Mouse (Mus musculus) c-Kit-negative CD71-positive TER-119-positive erythroid progenitor cells, embryonic 14.5 days (primary cell): ENCODE measurements around the gene Tor3a.

Experiments
- DNase-seq: peaks from one replicate; pipeline ENCODE4 v3.0.0-alpha.2; 2013; ENCODE audit warnings: low read depth, low spot score

Gene Tor3a

DNA sequence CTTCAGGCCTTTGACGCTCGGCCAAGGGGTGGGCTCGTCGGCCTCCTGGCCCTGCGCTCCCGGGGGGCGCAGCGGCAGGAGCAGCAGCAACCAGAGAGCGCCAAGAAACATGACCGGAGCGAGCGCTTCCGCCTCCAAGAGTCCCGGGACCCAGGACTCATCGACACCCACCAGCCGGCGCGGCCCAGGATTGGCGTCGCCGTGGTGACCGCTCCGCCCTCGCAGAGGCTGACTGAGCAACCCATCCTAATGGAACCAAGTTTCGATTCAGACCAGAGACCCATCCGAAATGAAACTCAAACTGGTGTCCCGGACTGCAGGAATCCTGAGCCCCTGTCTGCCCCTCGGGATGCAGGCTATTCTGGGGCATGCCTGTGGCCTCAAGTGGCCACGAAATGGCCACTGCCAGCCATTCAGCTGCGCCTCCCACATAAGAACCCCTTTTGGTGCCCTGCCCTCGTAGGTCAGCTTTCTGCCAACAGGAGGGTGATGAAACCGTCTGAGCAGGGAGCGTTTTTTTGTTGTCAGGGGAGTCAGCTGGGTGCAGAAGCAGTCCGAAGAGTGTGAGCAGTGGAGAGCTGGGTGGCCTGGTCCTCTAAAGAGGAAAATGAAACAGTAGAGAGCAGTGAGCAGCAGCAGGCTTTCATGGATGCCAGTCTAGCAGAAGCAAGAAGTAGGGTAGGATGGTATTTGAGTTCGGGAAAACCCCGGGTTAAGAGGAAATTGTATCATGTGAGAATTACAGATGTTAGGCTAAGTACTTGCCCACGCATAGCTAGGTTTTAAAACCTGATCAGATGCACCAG is at the start of gene Tor3a:
Gene Tor3a, minus strand, starts transcription at position 162 of the 806 bp plus-strand sequence.
- DNase-seq = no peak

DNA sequence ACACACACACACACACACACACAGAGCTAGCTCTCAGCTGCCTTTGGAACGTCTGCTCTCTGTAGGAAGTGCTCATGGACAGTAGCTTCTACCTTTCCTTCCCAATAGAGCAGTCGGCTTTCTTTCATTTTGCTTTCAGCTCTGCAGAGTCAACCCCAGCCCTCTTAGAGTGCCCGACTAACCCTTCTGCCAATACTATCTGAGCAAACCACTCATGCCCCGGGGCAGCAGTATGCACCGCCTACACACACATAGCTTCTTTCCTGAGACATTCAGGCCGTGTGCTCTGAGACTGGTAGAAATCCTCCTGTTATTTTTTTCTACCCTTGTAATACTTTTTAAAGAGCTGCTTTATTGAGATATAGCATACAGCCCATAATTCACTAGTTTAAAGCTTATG is 47.9 kb upstream of the Tor3a start:
- DNase-seq = no peak

DNA sequence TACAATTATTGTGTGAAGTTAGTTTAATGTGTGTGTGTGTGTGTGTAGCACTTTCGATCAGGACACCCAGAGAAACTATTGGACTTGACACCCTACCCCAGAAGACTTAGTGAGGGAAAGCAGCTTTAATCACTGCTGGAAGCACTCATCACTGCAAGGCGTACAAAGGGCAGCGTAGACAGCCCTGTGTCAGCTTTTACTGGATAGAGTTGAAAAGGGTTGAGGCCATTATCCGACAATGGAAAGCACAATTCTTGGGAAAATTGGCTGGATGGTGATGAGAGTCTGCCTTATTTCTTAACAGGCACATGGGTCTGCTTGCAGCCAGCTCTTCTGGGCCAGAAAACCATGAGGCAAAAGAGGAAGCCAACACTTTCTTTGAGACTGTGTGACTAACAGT is 45.9 kb upstream of the Tor3a start:
- DNase-seq = no peak

DNA sequence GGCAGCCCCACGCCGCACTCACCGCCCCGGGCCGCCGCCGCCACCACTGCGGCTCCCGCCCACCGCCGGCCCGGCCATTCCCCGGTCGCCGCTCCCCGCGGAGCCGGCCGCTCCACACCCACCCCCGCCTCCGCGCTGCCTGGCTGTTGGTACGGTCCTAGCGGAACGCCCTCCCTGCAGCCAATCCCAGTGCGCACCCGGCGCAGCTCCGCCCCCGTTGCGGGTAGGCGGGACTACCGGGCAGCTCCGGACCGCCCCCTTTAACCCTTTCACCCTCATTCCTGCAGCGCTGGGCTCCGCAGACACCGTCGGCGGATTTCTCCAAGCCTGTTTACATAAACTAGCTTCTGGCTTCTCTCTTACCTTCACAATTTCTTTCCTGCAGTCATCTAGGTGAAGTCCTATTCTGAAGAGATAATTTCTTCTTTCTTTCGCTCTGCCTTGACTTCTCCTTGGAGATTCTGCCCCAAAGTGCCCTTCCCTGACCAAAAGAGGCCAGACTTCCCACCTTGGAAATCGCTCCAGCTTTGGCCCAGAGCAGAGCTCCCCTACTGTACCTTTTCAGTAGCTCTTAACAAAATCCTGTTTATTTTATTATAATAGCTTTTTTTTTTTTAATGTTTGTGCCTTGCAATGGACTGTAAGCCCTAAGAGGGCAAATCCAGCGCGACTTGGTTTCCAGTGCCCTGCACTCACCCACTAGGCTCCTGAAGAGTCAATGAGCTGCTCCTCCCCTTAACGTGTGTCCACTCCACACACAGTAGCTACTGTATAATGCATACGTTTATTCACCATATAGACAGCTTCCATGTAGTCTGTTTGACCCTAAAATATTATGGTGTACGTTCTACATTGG is 45.0 kb upstream of the Tor3a start, which contains the start of gene Fam20b:
Gene Fam20b, minus strand, starts transcription at position 137 of the 856 bp plus-strand sequence.
- peak; percentile 87 for DNase-seq

DNA sequence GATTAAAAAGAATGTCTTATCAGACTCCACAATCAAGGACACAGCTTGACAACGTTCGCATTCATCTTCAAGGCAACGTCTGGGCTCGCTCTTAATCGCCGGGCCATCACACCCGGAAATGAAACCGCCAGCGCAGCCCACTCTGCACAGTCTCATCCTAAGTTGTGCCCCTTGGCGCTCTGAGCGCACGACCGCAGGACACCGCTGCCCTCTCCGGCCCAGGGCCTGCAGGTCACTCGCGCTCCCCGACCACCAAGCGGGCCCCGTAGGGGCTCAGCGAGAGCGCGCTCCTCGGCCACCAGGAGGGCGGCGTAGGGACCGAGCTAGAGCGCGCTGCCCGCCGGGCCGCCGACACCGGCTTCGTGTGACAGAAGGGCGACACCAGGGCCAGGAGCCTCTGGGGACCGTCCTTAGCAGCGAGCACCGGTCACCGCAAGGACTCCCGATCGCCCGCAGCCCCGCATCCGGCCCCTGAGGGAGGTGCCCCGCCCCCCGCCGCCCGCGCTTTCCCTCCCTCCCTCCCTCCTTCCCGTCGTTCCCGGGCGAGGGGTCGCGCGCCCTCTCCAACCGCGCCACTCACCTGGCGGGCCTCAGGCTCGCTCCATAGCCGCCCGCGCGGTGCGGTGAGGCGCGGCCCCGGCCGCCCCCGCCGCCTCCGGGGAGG is 44.3 kb upstream of the Tor3a start:
- DNase-seq = peak; percentile 56

DNA sequence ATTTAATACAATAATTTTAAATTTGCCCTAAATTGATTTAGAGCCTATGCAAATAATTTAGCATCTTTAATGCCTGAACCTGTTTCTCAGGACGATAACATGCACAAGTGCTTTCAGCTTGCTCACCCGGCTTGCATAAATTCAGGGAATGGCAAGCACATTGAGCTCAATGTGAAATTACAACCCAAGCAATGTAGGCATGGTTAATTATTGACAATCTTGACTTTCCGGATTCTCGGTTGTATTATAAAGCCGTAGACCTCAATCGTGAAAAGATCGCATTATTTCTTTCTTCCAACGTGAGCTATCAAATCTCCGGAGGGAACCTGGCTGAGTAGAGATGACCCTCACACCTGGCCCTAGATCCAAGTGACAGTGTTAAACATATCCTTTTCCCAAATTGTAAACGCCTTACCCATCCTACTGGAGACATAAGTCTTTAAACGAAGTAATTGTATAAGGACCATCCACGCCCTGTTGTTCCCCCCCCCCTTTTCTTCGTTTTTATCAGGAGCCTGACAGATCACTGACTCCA is 43.7 kb upstream of the Tor3a start:
- DNase-seq = no peak

DNA sequence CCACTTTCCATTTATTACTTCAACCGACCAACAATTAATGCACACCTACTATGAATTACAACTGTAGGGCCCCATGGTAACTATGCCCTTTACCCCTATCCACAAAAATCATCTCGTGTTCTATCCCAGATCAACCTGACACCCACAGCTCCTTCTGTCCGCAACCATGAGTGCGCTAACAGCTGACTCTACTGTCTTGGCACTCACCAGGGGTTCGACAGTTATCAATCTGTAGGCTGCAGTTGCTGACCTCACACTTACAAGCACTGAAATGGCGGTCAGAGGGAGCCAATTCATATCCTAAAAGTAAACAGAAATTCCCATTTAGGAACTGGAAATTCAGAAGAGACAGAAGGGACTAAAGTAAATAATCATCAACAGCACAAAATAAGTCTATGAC is 42.5 kb upstream of the Tor3a start:
- DNase-seq = no peak

DNA sequence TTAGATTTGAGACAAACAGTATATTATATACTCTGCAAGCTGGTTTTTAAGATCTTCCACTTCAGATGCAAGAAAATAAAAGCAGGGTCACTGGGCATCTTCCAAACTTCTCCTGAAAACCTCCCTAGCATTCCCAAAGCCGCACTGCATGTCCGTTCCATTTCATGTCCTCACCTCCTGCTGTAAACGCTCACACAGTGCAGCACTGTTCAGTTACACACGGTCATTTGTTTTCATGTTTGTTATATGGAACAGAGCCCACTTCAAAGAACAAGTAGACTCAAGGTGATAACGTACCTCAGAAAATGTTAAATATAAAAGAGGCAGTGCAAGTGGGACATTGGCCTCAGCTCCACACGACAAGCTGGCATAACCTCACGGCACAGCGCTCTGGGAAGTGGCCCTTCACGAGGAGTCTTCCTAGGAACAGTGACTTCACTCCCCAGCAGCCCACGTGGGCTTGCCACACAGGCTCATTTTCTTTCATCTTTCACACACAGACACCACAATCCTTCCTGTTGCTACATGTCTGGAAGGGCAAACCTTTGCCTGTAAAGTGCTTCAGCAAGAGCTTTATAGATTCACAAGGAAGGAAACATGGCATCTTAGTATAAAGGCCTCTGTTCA is 36.4 kb upstream of the Tor3a start:
- DNase-seq = no peak

DNA sequence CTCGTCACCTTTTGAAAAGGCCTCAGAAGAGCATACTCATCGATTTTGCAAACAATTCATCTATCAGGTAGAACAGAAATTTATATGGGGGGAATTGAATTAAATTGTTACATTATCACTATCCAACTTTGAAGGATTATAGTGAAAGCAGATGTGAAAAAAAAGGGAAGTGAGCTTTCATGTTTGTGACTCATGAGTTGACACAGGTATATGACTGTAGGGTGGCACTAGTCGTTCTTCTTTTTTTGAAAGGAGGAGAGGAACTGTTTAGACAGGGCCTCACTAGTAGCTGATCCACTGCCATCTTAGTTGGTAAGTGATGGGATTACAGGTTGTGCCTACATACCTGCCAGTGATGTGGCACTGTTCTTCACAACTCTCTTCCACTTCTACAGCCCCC is 34.5 kb upstream of the Tor3a start:
- DNase-seq = no peak

DNA sequence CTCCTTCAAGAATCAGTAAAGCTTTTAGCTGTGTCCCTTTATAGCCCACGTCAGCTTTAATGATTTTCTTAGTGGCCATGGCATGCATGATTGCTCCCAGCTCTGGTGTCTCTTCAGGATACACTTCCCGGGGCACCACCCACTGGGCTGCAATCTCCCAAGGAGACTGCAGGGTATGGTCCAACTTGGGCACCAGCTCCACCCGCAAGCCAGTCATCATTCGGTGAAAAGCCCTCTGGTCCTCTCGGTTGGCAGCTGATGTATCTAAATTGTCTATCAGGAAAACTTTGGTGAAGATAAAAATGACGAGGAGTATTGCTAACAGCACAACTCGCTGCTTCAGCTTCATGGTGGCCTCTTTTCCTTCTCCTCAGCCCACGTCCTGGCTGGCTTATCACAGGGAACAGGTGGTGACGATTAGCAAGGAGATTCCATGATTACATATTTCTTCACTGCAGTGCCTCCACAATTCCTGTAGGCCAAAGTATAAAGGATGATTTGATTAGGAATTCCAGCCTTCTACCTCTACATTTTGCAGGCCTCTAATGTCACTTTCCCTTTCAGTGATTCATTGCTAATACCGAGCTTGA is 31.6 kb upstream of the Tor3a start:
- no peak for DNase-seq

DNA sequence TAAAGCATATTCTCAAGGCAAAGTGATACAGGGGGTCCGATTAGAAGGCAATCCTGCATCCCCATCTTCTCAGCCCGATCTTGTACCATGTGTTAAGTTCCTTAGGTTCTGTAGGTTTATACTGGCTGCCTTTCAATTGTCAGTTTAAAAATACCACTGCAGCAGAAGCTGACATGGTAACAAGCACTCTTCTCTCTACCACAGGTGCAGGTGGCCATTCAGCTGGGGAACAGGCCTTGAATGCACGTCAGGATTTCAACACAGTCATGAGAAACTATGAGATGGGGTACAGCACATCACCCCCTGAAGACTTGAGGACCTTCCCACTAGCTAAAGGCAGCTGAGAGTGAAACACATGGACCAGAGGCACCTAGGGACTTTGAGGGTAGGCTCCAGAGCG is 29.3 kb upstream of the Tor3a start:
- no peak for DNase-seq

DNA sequence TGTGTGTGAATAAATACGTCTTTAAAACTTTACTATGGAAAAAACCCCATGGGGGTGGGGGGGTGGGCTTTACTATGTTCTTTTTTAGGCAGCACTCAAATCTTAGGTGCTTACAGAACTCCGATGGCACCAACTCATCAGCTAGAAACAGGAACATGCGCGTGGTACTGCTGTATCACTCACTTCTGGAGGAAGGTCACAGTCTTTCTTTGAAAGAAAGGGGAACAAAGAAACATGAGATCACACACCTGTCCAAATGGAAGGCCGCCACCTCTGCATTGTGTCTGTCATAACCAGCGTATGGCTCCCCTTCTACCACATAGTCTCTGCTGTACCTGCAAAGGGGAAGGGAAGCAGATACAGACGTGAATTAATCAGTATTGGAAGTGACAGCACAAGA is 28.0 kb upstream of the Tor3a start:
- DNase-seq = no peak

DNA sequence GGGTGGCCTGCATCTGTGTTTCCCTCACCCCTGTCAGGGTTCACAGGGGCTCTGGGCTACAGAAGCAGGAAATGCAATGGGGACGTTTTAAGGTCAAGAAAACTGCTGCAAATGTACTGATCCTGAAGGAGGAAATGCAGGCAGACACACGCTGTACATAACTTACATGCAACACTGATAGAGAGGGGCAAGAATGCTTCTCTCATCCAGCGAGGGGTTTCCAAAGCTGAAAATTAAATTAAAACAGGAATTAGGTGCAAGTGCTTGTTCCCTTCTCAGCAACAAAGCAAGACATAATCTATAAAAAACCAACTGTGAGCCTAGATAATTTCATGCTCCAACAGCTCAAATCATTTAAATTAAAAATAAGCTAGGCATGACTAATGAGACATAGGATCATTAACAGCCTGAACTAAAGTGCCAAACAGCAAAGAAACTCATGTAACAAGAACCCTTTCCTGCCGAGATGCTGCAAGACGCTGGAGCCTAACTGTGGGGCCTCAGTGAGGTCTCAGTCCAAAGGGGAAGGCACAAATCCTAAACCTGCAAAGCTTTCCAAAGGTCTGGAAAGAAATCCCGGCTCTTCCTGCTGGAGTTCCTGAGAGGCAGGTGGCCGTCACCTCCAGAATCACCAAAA is 12.0 kb upstream of the Tor3a start:
- no peak for DNase-seq

DNA sequence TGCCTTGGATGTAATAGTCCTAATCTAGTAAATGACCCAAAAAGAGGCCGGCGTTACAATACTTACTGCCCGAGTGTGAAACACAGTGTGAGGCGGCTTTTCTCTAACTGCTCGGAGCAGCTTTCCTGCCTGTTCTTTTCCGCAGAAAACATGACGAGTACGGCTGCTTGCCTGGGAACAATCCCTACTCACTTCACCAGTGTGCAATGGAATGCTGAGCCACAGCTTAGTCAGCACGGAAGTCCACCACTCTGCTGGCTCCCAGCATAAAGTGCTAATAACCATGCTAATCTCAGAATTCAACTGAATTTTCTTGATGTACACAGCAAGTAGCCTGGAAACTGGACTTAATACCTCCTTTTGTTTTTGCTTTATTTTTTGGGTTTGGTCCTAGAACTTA is 5.4 kb upstream of the Tor3a start:
- no peak for DNase-seq

DNA sequence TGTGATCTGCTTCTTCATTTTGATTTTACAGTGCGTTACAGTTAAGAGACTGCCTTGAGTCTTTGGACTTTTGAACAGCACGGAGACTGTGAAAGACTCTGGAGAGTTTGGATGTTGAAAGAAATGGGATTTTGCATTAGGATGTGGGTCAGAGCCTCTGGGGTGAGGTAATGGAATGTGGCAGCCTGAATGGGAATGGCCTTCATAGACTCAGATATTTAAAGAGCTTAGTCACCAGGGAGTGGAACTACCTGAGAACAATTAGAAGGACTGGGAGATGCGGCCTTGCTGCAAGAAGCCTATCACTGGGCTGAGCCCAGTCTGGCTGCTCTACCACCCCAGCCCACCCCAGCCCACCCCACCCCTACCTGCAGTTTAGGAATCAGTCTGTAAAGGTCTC is 3.1 kb upstream of the Tor3a start:
- DNase-seq = no peak

DNA sequence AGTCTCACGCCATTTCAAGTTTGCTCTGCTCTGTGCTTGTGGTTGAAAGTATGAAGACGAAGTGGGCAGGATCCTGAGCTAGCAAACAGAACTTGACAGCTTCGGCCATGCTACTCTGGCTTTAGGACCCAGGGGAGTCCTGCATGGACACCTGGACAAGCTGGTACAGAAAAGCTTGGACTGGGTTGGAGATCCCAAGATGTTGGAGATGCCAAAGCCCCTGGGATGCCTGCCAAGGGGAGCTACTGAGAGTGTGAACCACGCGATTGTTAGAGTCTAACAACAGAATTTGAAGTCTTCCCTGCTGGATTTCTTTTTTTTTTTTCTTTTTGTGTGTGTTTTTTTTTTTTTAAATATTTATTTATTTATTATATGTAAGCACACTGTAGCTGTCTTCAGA is 2.4 kb upstream of the Tor3a start:
- DNase-seq = no peak

DNA sequence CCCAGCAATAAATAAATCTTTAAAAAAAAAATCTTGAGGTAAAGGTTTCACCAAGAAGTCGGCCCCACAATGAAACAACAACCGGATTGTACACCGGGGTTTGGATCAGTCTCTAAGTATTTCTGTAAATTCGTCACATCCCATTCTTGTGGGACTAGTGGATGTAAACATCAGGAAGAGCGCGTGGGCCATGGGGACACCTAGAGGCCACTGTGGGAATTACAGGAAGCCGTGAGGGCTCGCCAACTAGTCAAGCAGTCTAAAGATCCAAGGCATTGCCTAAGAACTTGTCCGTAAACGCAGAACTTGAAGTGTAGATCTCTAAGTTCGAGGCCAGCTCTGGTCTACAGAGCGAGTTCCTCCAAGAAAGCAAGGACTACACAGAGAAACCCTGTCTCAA is 2.0 kb upstream of the Tor3a start:
- peak; percentile 51 for DNase-seq

DNA sequence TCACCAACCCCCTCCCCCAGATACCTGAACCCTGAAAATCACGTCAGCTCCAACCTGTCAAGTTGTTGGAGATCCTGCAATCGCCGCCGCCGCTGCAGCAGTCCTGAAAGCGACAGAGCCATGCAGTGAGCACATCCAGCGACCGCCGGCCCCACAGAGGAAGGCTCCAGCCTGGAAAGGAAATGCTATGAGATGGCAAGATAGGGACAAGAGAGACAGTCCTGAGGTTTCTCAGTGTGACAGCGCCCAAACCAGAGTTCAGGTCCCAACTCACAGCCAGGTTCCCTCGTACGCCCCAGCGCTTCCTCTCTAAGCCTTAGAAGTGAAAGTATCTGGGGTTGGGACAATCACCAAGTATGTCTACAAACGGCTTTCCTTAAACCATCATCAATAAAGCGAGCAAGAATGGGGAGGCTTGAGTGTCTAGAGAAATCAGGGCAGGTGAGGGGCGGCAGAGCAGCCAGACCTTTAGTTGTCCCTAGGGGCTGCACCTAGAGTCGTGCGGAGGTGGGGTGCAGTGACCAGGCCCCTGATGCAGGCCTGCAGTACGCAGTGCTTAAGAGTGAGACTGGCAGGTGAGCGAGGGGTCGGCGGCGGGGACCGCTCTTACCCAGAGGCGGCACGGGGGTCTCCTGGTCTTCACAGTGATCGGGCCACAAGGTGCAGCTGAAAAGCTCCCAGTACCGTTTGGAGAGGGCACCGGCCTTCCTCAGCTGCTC is 521 bp downstream of the Tor3a start:
- no peak for DNase-seq

DNA sequence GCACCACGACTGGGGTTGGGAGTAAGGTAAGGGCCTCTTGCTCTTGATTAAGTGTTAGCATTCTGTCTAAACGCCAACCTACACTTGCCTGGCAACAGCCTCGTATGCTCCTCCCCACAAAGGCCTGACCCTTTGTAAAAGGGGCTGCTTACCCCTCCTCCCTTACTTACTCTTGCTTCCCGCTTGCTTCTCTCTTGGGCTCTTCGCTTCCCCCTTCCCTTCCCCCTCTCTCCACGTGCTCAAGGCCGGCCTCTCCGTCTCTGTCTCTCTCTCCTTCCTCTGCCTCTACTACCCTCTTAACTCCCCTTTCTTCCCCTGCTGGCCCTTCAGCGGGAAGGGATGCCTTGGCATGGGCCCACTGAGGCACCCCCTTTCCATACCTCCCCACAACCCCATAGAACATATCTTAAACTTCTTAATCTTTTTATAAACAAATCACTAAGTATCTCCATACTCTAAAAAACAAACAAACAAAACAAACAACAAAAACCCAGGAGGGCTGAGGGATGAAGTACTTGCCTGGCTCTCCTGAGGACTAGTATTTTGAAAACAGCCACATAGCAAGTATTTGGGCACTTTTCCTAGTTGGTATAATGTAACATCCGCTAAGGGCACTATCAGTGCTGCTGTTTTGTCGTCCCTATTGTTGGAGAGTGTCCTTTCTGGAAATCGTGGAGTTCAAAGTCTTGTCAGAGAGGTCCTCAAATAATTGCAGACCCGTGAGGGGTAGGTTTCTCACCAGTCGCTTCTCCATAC is 1.3 kb downstream of the Tor3a start:
- no peak for DNase-seq
